Mouse (Mus musculus): ENCODE measurements around the gene C1qtnf4.

Gene C1qtnf4

GRCm38 (mm10) chr2:90938362-90938761 is 52.7 kb downstream of the C1qtnf4 start:
- no peak for DNase-seq (ENCODE audit: low read depth)

- no peak for DNase-seq (ENCODE audit: low read depth)
These were observed 54.1 kb downstream of the C1qtnf4 start for GRCm38 (mm10) chr2:90939750-90940149.
